Mouse (Mus musculus): ENCODE measurements around the gene Setd1b.

DNA sequence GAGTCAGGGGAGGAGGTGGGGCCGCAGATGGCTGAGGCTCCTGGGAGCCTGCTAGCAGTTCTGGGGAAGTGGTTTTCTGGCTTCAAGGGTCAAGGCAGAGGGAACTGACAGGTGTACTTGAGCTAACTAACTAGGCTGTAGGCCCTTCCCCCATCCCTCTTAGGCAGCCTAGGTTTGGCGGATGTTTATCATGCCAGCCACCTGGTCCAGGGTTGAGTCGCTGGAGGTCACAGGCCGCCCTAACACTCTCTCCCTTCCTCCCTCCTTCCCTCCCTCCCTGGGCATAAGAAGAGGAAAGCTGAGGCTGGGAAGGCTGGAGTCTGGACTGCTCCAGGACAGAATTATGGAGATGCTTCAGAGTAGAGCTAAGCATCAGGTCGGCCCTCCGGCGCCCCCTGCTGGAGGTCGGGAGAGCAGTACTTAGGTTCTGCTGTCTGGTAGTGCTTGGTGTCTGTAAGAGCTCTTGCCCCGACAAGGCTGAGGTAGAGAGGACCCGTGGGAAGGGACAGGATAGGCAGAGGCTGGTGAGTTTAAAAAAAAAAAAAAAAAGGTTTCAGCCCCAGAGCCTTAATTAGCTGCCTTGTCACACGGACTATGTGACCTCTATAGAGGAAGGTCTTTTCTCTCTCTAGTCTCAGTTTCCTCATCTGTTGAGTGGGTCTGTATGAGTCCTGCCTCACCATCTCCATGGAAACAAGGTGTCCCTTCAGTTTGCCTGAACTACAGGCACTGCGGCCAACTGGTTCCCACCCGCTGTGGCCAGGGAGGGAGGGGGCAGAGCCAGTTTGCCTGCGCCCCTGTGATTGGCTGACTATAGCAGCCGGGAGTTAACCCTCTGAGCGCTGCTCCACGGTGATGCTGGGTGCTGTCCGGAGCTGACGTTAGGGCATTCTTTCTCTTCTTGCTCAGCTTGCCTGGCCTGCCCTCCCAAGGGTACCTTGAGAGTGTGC, 7.7 kb downstream of the Setd1b start:
- peak; percentile 92 for TF ChIP-seq CTCF (IDR thresholded peaks at IDR 0.05; ENCODE audit: low read depth)
- TF ChIP-seq EP300 (IDR thresholded peaks at IDR 0.05; ENCODE audit: low read depth) = no peak
